Mouse (Mus musculus) neural tube, embryonic 14.5 days (tissue): Measurements from ENCODE around the gene Clasp1. TPM values are rescaled to one million over a fixed set of nuclear protein-coding genes. Genes with fewer than 3 reads are reported as not detected.
"Not testable (repeated sequence)": the region's sequence is repeated elsewhere in the genome, so short reads cannot be mapped to it uniquely, and the experiment has no call there.

Experiments used
- ATAC-seq: fragments of 200-750 bp; cut with Nextera tagmentation; 2 replicates; pipeline ENCODE4 v1.8.0; 2017; ENCODE audit warnings: low read depth, mild to moderate bottlenecking, moderate TSS enrichment, moderate library complexity
- H3K27ac ChIP-seq: fragments of 300-500 bp; sonication (generic); 2 replicates; pipeline ENCODE4 v1.5.1; 2014; ENCODE audit warnings: low read depth, mild to moderate bottlenecking, control low read depth, low read length, moderate library complexity, mixed read lengths
- H3K27me3 ChIP-seq: fragments of 300-500 bp; sonication (generic); 2 replicates; pipeline ENCODE4 v1.6.1; 2014; ENCODE audit warnings: low read length; ENCODE audit not compliant: control insufficient read depth, insufficient read depth
- H3K36me3 ChIP-seq: fragments of 300-500 bp; sonication (generic); 2 replicates; pipeline ENCODE4 v1.6.1; 2014; ENCODE audit warnings: low read length, mixed read lengths; ENCODE audit not compliant: control insufficient read depth, insufficient read depth
- H3K4me1 ChIP-seq: fragments of 300-500 bp; sonication (generic); 2 replicates; pipeline ENCODE4 v1.6.1; 2014; ENCODE audit warnings: low read length; ENCODE audit not compliant: control insufficient read depth, insufficient read depth
- H3K4me2 ChIP-seq: fragments of 300-500 bp; sonication (generic); 2 replicates; pipeline ENCODE4 v1.6.1; 2014; ENCODE audit warnings: mild to moderate bottlenecking, low read depth, low read length, control low read depth
- H3K4me3 ChIP-seq: fragments of 300-500 bp; sonication (generic); 2 replicates; pipeline ENCODE4 v1.5.1; 2014; ENCODE audit warnings: low read depth, low read length, control low read depth, mixed read lengths
- H3K9ac ChIP-seq: fragments of 300-500 bp; sonication (generic); replicated peaks from 2 replicates; pipeline ENCODE4 v1.6.1; 2014; ENCODE audit warnings: low read depth, mild to moderate bottlenecking, control low read depth, low read length, mixed read lengths
- H3K9me3 ChIP-seq: fragments of 300-500 bp; sonication (generic); 2 replicates; pipeline ENCODE4 v1.6.1; 2016; ENCODE audit warnings: low read length; ENCODE audit not compliant: control insufficient read depth
- WGBS: fragments of 180-500 bp; shearing (Covaris S2); extraction: QIAGEN DNeasy Blood & Tissue Kit; methylation state at CpG from one replicate; pipeline ENCODE4 v1.1.7; 2014; 5-methylcytosine and 5-hydroxymethylcytosine counted together
- polyA plus RNA-seq: library from polyadenylated mRNA; unstranded; fragments of >200 nt; fragmentation: Nextera tagmentation; extraction: Ambion mirVana; gene quantifications from 2 replicates; pipeline ENCODE4 v1.2.1, GENCODE M21; 2014

The Clasp1 gene
- polyA plus RNA-seq, 1 experiment from 2014 or later = 149 TPM

GRCm38 (mm10) chr1:118592933-118593332 lies 204.1 kb downstream of the Clasp1 start:
- peaks cover 60% of the 10 kb centered on the region for H3K36me3 ChIP-seq
- H3K4me2 ChIP-seq = no peak overlapping the region
- 98% methylated on average over 4 of the region's 4 CpGs for whole genome bisulfite sequencing

GRCm38 (mm10) chr1:118595395-118595794 lies 206.5 kb downstream of the Clasp1 start:
- 94% methylated on average over 2 of the region's 2 CpGs for WGBS
- Histone ChIP-seq H3K36me3 (peaks cover 75% of the 10 kb centered on the region), H3K4me3 (no peak overlapping the region), H3K4me1 (no peaks in the 10 kb centered on the region), H3K9me3 (no peaks in the 10 kb centered on the region), H3K9ac (no peak overlapping the region), H3K4me2 (no peak overlapping the region), H3K27ac (no peak overlapping the region), H3K27me3 (no peaks in the 10 kb centered on the region)
- ATAC-seq = no peak

More at GRCm38 (mm10) chr1:118592933-118593332, 204.1 kb downstream of the Clasp1 start:
- Histone ChIP-seq H3K9ac (no peak overlapping the region), H3K27me3 (no peaks in the 10 kb centered on the region), H3K9me3 (no peaks in the 10 kb centered on the region), H3K4me3 (no peak overlapping the region), H3K4me1 (no peaks in the 10 kb centered on the region), H3K27ac (no peak overlapping the region)
- no peak for ATAC-seq

- Histone ChIP-seq H3K27me3 (no peaks in the 10 kb centered on the region), H3K27ac (no peak overlapping the region), H3K9me3 (no peaks in the 10 kb centered on the region), H3K4me1 (no peaks in the 10 kb centered on the region), H3K9ac (no peak overlapping the region), H3K36me3 (peaks cover 80% of the 10 kb centered on the region), H3K4me3 (no peak overlapping the region), H3K4me2 (no peak overlapping the region)
- WGBS = 93% methylated on average over 2 of the region's 2 CpGs
- ATAC-seq = no peak
These were observed 208.8 kb downstream of the Clasp1 start for GRCm38 (mm10) chr1:118597475-118598213.

GRCm38 (mm10) chr1:118598339-118598738 lies 209.5 kb downstream of the Clasp1 start:
- H3K4me2 ChIP-seq = no peak overlapping the region
- ATAC-seq = no peak
- no peak overlapping the region for H3K27ac ChIP-seq

GRCm38 (mm10) chr1:118613631-118614183 lies 224.8 kb downstream of the Clasp1 start:
- no peak overlapping the region for H3K9ac ChIP-seq
- H3K36me3 ChIP-seq = peaks cover 8% of the 10 kb centered on the region
- ATAC-seq = no peak
- no peak overlapping the region for H3K4me3 ChIP-seq
- no peak overlapping the region for H3K4me2 ChIP-seq
- H3K27ac ChIP-seq = no peak overlapping the region
- H3K27me3 ChIP-seq = no peaks in the 10 kb centered on the region
- H3K9me3 ChIP-seq = no peaks in the 10 kb centered on the region
- H3K4me1 ChIP-seq = no peaks in the 10 kb centered on the region
- 94% methylated on average over 3 of the region's 3 CpGs for WGBS

More at GRCm38 (mm10) chr1:118598339-118598738, 209.5 kb downstream of the Clasp1 start:
- 80% methylated on average over 3 of the region's 3 CpGs for WGBS
- Histone ChIP-seq H3K4me3 (no peak overlapping the region), H3K9ac (no peak overlapping the region), H3K36me3 (peaks cover 82% of the 10 kb centered on the region), H3K4me1 (no peaks in the 10 kb centered on the region), H3K27me3 (no peaks in the 10 kb centered on the region), H3K9me3 (no peaks in the 10 kb centered on the region)

DNA sequence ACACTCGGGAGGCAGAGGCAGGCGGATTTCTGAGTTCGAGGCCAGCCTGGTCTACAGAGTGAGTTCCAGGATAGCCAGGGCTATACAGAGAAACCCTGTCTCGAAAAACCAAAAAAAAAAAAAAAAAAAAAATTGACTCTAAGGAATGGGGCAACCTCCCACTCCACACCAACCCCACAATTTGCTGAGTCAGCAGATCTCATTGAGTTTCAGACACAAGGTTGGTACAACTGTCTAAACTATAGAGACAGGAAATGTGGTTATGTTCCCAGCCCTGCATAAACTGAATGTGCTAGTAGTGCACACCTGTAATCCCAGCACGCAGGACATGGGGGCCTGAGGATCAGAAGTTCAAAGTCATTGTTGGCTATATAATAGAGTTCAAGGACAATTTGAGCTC lies 232.2 kb downstream of the Clasp1 start:
- not testable (repeated sequence) for H3K9ac ChIP-seq, H3K4me3 ChIP-seq, H3K36me3 ChIP-seq, ATAC-seq, H3K4me2 ChIP-seq, H3K9me3 ChIP-seq, H3K27me3 ChIP-seq, H3K4me1 ChIP-seq, H3K27ac ChIP-seq
- WGBS = 96% methylated on average over 4 of the region's 5 CpGs

DNA sequence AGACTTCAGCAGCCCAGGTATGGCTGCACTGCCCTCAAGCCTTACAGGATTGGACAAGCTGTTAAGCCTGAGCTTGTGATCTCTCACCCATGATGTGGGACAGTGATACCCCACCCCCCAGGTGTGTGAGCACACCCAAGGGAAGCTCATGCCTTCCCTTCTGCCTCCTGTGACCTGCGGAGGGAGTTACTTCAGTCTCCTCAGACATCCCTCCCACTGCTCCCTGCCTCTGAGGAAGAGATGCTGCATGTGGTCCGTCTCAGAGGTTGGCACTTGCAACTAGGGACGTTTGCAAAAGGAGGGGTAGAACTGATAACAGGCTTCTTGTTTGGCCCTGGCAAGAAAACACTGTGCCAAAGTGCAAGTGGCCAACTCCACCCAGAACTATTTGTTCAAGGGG lies 234.0 kb downstream of the Clasp1 start:
- H3K27me3 ChIP-seq = 0 out of 2 replicates have a peak, but pooled peaks cover 6% of the 10 kb centered on the region
- H3K36me3 ChIP-seq = no peaks in the 10 kb centered on the region
- ATAC-seq = no peak
- H3K4me3 ChIP-seq = no peak overlapping the region
- WGBS = 74% methylated on average over 3 of the region's 3 CpGs
- no peak overlapping the region for H3K4me2 ChIP-seq
- H3K27ac ChIP-seq = no peak overlapping the region
- no peaks in the 10 kb centered on the region for H3K9me3 ChIP-seq
- no peak overlapping the region for H3K9ac ChIP-seq
- H3K4me1 ChIP-seq = no peaks in the 10 kb centered on the region

- Histone ChIP-seq H3K4me3 (no peak overlapping the region), H3K4me2 (no peak overlapping the region), H3K9ac (no peak overlapping the region), H3K36me3 (no peaks in the 10 kb centered on the region), H3K27ac (no peak overlapping the region), H3K27me3 (peaks cover 10% of the 10 kb centered on the region; the same call in 1 of the 2 replicates), H3K9me3 (no peaks in the 10 kb centered on the region), H3K4me1 (0 out of 2 replicates have a peak, but pooled peaks cover 2% of the 10 kb centered on the region)
- WGBS = 24% methylated on average over 6 of the region's 6 CpGs
- no peak for ATAC-seq
These were observed 236.6 kb downstream of the Clasp1 start for GRCm38 (mm10) chr1:118625461-118625860.

GRCm38 (mm10) chr1:118625921-118626320 lies 237.1 kb downstream of the Clasp1 start:
- no peak overlapping the region for H3K4me2 ChIP-seq
- no peak overlapping the region for H3K4me3 ChIP-seq
- WGBS = 56% methylated on average over 2 of the region's 2 CpGs
- H3K27me3 ChIP-seq = peaks cover 10% of the 10 kb centered on the region; the same call in 1 of the 2 replicates
- H3K36me3 ChIP-seq = no peaks in the 10 kb centered on the region
- no peak overlapping the region for H3K27ac ChIP-seq
- 0 out of 2 replicates have a peak, but pooled peaks cover 2% of the 10 kb centered on the region for H3K4me1 ChIP-seq
- no peak for ATAC-seq
- no peaks in the 10 kb centered on the region for H3K9me3 ChIP-seq
- no peak overlapping the region for H3K9ac ChIP-seq
